Mouse (Mus musculus): ENCODE results near the gene Flot1. TPM values are rescaled to one million over a fixed set of nuclear protein-coding genes. Genes with fewer than 3 reads are reported as not detected.
A peak's percentile ranks its signal among the peaks of the same experiment; 100 is the strongest.

The Flot1 gene
- polyA plus RNA-seq, 1 experiment from 2014 or later = 36.1 TPM

DNA sequence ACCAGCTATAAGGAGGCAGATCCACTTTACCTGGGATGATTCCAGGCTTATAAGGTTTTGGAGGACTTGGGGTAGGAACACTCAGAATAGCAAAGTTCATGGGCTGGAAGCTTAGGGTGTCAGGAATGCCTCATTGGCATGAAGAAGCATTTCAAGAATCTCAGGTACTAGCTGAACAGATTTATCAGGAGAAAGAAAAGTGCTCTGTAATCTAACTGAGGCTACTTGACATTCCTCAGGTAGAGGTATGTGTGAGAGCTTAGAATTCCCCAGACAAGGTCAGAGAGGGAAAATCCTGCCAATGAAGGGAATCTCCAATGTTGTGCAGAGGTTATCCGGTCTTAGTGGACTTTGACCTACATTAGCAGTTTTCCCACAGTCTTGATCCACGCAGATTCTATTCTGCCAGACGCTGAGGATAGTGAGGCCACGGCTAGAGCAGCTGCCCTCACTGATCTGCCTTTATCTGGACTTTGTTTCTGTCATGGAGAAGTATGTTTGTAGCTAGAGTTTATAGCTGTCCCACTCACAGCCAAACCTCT is 19.1 kb upstream of the Flot1 start:
- Histone ChIP-seq H3K27me3 (ENCODE audit: control insufficient read depth, insufficient read depth, low read length) (no peaks in the 10 kb centered on the region), H3K4me2 (replicated peaks; ENCODE audit: low read depth, low read length) (no peak overlapping the region), H3K4me3 (ENCODE audit: low read length) (no peak overlapping the region), H3K27ac (ENCODE audit: low read depth, low read length) (no peak overlapping the region), H3K9ac (ENCODE audit: low read depth, low read length) (no peak overlapping the region), H3K4me1 (ENCODE audit: control insufficient read depth, insufficient read depth, low read length) (no peaks in the 10 kb centered on the region), H3K9me3 (ENCODE audit: control insufficient read depth, low read length) (no peaks in the 10 kb centered on the region), H3K36me3 (ENCODE audit: control insufficient read depth, insufficient read depth, low read length) (no peaks in the 10 kb centered on the region)
- ATAC-seq (ENCODE audit: low FRiP score, low TSS enrichment) = no peak
- WGBS = 84% methylated on average over 4 of the region's 4 CpGs

DNA sequence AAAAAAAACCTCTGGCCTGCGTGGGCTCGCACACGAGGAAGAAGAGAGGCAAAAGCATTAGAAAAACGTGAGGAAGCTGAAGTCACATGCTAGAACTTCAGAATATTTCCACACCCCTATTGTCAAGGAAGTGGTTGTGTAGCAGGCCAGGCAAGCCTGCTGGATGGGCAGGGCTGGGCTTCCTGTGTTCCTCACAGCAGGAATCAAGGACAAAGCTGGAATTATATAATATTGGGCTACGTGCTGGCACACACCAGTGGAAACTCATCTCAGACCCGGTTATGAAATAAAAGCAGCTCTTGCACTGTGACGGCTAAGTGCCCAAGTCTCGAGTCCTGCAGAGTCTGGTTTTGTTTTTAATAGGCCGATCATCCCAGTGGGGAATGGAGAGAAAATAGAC is 15.0 kb upstream of the Flot1 start:
- no peak for ATAC-seq (ENCODE audit: low FRiP score, low TSS enrichment)
- Histone ChIP-seq H3K27me3 (ENCODE audit: control insufficient read depth, insufficient read depth, low read length) (no peaks in the 10 kb centered on the region), H3K4me2 (replicated peaks; ENCODE audit: low read depth, low read length) (no peak overlapping the region), H3K4me1 (ENCODE audit: control insufficient read depth, insufficient read depth, low read length) (peaks cover 5% of the 10 kb centered on the region; the same call in 1 of the 2 replicates), H3K9me3 (ENCODE audit: control insufficient read depth, low read length) (no peaks in the 10 kb centered on the region), H3K4me3 (ENCODE audit: low read length) (no peak overlapping the region), H3K9ac (ENCODE audit: low read depth, low read length) (no peak overlapping the region), H3K36me3 (ENCODE audit: control insufficient read depth, insufficient read depth, low read length) (no peaks in the 10 kb centered on the region), H3K27ac (ENCODE audit: low read depth, low read length) (no peak overlapping the region)
- WGBS = 79% methylated on average over 9 of the region's 9 CpGs

DNA sequence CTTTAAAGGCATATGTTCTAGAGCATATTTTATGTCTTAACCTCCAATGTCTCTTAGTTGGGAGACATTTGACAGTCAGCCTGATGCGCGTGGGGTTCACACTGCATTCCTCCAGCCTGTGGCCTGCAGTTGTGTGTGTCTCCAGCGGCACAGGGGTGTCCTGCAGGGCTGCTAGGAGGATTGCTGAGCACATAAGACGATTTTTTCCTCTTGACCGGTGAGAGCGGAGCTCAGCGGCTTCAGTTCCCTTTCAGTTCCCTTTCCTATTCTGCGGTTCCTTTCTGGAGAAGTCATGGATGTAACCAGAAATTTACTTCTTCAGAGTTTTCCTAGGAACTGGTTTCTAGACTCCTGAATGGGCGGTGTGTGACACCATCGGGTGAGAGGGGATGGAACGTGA is 13.6 kb upstream of the Flot1 start:
- Histone ChIP-seq H3K4me2 (replicated peaks; ENCODE audit: low read depth, low read length) (no peak overlapping the region), H3K9ac (ENCODE audit: low read depth, low read length) (no peak overlapping the region), H3K4me1 (ENCODE audit: control insufficient read depth, insufficient read depth, low read length) (peaks cover 7% of the 10 kb centered on the region; the same call in 1 of the 2 replicates), H3K9me3 (ENCODE audit: control insufficient read depth, low read length) (no peaks in the 10 kb centered on the region), H3K4me3 (ENCODE audit: low read length) (no peak overlapping the region), H3K27me3 (ENCODE audit: control insufficient read depth, insufficient read depth, low read length) (no peaks in the 10 kb centered on the region), H3K36me3 (ENCODE audit: control insufficient read depth, insufficient read depth, low read length) (no peaks in the 10 kb centered on the region), H3K27ac (ENCODE audit: low read depth, low read length) (no peak overlapping the region)
- 90% methylated on average over 11 of the region's 11 CpGs for WGBS
- no peak for ATAC-seq (ENCODE audit: low FRiP score, low TSS enrichment)

DNA sequence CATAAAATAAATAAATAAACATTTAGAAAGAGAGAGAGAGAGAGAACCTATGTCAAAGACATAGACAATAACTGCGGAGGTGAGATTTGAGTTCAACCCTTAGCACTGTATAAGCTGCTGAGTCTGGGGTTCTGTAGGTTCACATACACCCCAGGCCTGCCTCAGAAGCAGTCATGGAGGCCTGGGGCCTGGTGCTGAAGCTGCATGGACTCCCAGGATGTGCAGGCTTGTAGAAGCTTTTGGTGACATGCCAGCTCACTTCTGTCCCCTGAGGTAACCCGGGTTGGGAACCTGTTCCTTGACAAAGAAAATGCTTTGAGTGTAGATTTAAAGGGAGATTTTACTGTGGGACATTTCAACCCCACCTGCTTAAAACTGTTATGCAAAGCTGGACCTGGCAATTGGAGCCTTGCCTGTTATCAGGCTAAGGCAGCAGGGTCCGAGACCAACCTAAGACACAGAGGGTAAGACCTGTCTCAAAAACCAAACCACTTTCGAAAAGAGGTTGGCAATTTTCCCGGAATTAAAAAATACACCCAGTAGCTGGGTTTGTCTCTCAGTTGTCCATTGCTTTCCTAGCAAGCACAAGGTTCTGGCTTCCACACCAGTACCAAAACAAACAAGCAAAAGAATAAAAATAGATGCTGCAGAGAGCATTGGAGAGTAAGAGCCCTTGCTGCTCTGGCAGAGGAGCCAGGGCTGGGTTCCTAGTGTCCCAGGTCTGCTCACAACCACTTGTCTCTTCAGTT is 12.0 kb upstream of the Flot1 start:
- Histone ChIP-seq H3K4me3 (ENCODE audit: low read length) (no peak overlapping the region), H3K9me3 (ENCODE audit: control insufficient read depth, low read length) (no peaks in the 10 kb centered on the region), H3K9ac (ENCODE audit: low read depth, low read length) (no peak overlapping the region), H3K4me1 (ENCODE audit: control insufficient read depth, insufficient read depth, low read length) (peaks cover 7% of the 10 kb centered on the region; the same call in 1 of the 2 replicates), H3K27me3 (ENCODE audit: control insufficient read depth, insufficient read depth, low read length) (no peaks in the 10 kb centered on the region), H3K27ac (ENCODE audit: low read depth, low read length) (no peak overlapping the region), H3K4me2 (replicated peaks; ENCODE audit: low read depth, low read length) (no peak overlapping the region), H3K36me3 (ENCODE audit: control insufficient read depth, insufficient read depth, low read length) (no peaks in the 10 kb centered on the region)
- no peak for ATAC-seq (ENCODE audit: low FRiP score, low TSS enrichment)
- 78% methylated on average over 5 of the region's 5 CpGs for WGBS

DNA sequence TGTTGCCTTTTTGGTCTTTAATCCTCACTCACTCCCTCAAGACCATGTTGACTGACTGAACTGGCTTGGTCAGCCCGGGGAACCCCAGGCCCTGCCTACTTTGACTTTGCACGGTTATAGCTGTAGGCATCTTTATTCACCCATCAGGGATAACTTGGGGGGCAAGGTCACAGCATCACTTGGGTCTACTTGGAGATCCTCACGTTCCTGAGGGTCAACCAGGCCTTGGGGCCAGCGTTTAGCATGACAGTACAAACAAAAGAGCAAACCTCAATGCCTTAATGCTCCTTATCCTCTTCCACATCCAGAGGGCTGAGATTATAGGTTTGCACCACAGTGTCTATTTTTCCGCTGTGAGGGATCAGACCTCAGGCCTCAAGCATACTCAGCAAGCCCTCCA is 10.7 kb upstream of the Flot1 start:
- ATAC-seq (ENCODE audit: low FRiP score, low TSS enrichment) = no peak
- 82% methylated on average over 5 of the region's 5 CpGs for WGBS
- Histone ChIP-seq H3K27ac (ENCODE audit: low read depth, low read length) (no peak overlapping the region), H3K4me1 (ENCODE audit: control insufficient read depth, insufficient read depth, low read length) (peaks cover 13% of the 10 kb centered on the region), H3K27me3 (ENCODE audit: control insufficient read depth, insufficient read depth, low read length) (no peaks in the 10 kb centered on the region), H3K9ac (ENCODE audit: low read depth, low read length) (no peak overlapping the region), H3K4me3 (ENCODE audit: low read length) (no peak overlapping the region), H3K36me3 (ENCODE audit: control insufficient read depth, insufficient read depth, low read length) (no peaks in the 10 kb centered on the region), H3K4me2 (replicated peaks; ENCODE audit: low read depth, low read length) (no peak overlapping the region), H3K9me3 (ENCODE audit: control insufficient read depth, low read length) (no peaks in the 10 kb centered on the region)

DNA sequence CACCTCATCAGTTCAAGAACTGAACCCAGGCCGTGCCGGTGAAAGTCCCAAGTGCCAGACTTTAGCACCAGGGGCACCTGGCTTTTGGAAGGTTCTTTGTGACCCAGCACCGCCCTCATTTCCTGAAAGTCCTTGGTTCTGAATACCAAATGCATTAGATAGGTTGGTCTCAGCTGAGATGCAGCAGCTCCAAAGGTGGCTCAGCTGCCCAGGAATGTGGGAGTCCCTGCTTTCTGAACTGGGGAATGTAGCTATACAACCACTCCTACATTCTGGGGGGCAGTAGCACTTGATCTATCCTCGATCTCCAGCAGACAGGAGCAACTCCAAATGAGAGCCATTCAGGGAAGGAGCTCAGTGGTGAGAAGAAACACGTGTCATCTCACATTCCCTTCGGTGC is 10.3 kb upstream of the Flot1 start:
- peak overlapping the region; percentile 12; the same call in 1 of the 2 replicates for H3K27ac ChIP-seq (ENCODE audit: low read depth, low read length)
- no peak for ATAC-seq (ENCODE audit: low FRiP score, low TSS enrichment)
- no peak overlapping the region for H3K4me2 ChIP-seq (replicated peaks; ENCODE audit: low read depth, low read length)

DNA sequence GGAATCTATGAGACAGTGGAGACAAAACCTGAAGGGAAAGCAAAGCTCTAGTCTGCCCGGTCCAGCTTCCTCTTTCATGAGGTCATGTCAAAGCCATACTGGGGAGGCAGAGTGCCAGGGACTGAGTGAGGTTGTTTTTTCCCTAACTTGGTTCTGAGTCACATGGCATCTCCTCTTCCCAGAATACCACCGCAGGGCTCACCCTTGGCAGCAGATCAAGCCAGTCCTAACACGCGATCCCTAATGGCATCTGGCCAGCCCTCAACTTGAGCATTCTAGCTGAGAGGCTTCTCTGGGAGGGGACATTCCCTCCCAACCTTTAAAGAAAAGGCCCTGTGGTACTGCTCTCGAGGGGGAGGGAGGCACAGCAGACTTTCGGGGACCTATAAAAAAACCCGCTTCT is 9.8 kb upstream of the Flot1 start:
- Histone ChIP-seq H3K4me1 (ENCODE audit: control insufficient read depth, insufficient read depth, low read length) (peaks cover 16% of the 10 kb centered on the region), H3K9ac (ENCODE audit: low read depth, low read length) (no peak overlapping the region), H3K27me3 (ENCODE audit: control insufficient read depth, insufficient read depth, low read length) (no peaks in the 10 kb centered on the region), H3K36me3 (ENCODE audit: control insufficient read depth, insufficient read depth, low read length) (no peaks in the 10 kb centered on the region), H3K9me3 (ENCODE audit: control insufficient read depth, low read length) (no peaks in the 10 kb centered on the region), H3K27ac (ENCODE audit: low read depth, low read length) (peak overlapping the region; percentile 38; the same call in 1 of the 2 replicates), H3K4me2 (replicated peaks; ENCODE audit: low read depth, low read length) (no peak overlapping the region), H3K4me3 (ENCODE audit: low read length) (no peak overlapping the region)
- WGBS = 64% methylated on average over 7 of the region's 7 CpGs
- ATAC-seq (ENCODE audit: low FRiP score, low TSS enrichment) = peak; percentile 28; the same call in 1 of the 2 replicates

More for the DNA sequence above, 10.3 kb upstream of the Flot1 start:
- Histone ChIP-seq H3K4me3 (ENCODE audit: low read length) (no peak overlapping the region), H3K36me3 (ENCODE audit: control insufficient read depth, insufficient read depth, low read length) (no peaks in the 10 kb centered on the region), H3K27me3 (ENCODE audit: control insufficient read depth, insufficient read depth, low read length) (no peaks in the 10 kb centered on the region), H3K4me1 (ENCODE audit: control insufficient read depth, insufficient read depth, low read length) (peaks cover 16% of the 10 kb centered on the region), H3K9ac (ENCODE audit: low read depth, low read length) (no peak overlapping the region), H3K9me3 (ENCODE audit: control insufficient read depth, low read length) (no peaks in the 10 kb centered on the region)
- 68% methylated on average over 6 of the region's 6 CpGs for WGBS

DNA sequence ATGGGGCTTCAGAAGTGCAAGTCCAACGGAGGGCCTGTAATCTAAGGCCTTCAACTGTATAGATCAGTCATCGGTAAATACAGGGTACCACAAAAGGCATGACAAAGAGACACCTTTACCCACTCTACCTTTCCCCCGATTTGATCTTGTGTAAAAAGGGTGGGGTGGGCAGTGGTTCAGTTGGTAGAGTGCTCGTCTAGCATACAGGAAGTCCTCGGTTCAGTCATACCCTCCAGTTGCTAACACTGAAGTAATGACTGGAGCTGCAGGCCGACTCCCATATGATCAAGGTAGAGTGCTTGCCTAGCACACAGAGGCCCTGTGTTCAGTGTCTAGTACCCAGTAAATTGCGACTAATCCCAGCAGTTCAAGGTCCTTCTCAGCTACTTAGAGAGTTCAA is 9.4 kb upstream of the Flot1 start:
- Histone ChIP-seq H3K9me3 (ENCODE audit: control insufficient read depth, low read length) (no peaks in the 10 kb centered on the region), H3K27me3 (ENCODE audit: control insufficient read depth, insufficient read depth, low read length) (no peaks in the 10 kb centered on the region), H3K4me2 (replicated peaks; ENCODE audit: low read depth, low read length) (no peak overlapping the region), H3K4me1 (ENCODE audit: control insufficient read depth, insufficient read depth, low read length) (peaks cover 16% of the 10 kb centered on the region), H3K9ac (ENCODE audit: low read depth, low read length) (no peak overlapping the region), H3K36me3 (ENCODE audit: control insufficient read depth, insufficient read depth, low read length) (no peaks in the 10 kb centered on the region), H3K4me3 (ENCODE audit: low read length) (no peak overlapping the region), H3K27ac (ENCODE audit: low read depth, low read length) (no peak overlapping the region; the same call in 1 of the 2 replicates)
- WGBS = 84% methylated on average over 7 of the region's 7 CpGs
- no peak for ATAC-seq (ENCODE audit: low FRiP score, low TSS enrichment)

DNA sequence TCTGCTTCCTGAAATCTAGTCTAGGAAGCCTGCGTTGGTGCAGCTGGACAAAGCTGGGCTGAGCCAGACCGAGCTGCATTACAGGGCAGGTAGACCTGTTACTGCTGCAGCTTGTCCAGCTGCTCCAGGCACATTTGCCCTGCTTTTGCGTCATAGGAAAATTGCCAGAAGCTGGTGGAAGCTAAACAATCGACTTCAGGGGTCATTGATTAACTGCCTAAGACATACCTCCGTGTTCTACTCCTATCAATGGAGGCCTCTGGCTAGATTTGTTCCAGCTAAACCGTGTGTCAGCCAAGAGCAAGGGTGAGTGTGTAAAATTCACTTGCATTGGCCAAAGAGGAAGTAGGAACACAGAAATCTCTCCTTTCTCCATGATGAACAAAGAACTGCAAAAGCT is 8.4 kb upstream of the Flot1 start:
- H3K27me3 ChIP-seq (ENCODE audit: control insufficient read depth, insufficient read depth, low read length) = no peaks in the 10 kb centered on the region
- WGBS = 51% methylated on average over 6 of the region's 6 CpGs
- H3K4me3 ChIP-seq (ENCODE audit: low read length) = no peak overlapping the region
- H3K36me3 ChIP-seq (ENCODE audit: control insufficient read depth, insufficient read depth, low read length) = no peaks in the 10 kb centered on the region
- no peaks in the 10 kb centered on the region for H3K9me3 ChIP-seq (ENCODE audit: control insufficient read depth, low read length)
- peak overlapping the region; percentile 15; the same call in 1 of the 2 replicates for H3K27ac ChIP-seq (ENCODE audit: low read depth, low read length)
- H3K4me2 ChIP-seq (replicated peaks; ENCODE audit: low read depth, low read length) = no peak overlapping the region
- no peak overlapping the region for H3K9ac ChIP-seq (ENCODE audit: low read depth, low read length)
- ATAC-seq (ENCODE audit: low FRiP score, low TSS enrichment) = no peak
- peaks cover 16% of the 10 kb centered on the region for H3K4me1 ChIP-seq (ENCODE audit: control insufficient read depth, insufficient read depth, low read length)
